Mouse (Mus musculus): ENCODE data around the gene Slc19a3. TPM values are rescaled to one million over a fixed set of nuclear protein-coding genes. Genes with fewer than 3 reads are reported as not detected.

Slc19a3 gene
- total and polyA plus RNA-seq, 2 experiments, result 0.11 TPM; not detected in 1

- WGBS, result 68% methylated on average over 6 of the region's 6 CpGs
- TF ChIP-seq CTCF (IDR thresholded peaks at IDR 0.05; ENCODE audit: low read depth, low read length) (no peak), POLR2A (IDR thresholded peaks at IDR 0.05; ENCODE audit: extremely low read depth, insufficient read depth, low read length) (no peak)
- Histone ChIP-seq H3K79me2 (ENCODE audit: control insufficient read depth, insufficient read depth, low read length) (no peaks in the 10 kb centered on the region), H3K27me3 (ENCODE audit: control insufficient read depth, insufficient read depth, low read length) (no peaks in the 10 kb centered on the region), H3K4me3 (ENCODE audit: insufficient read depth, low read depth, low read length) (no peak overlapping the region), H3K36me3 (ENCODE audit: control insufficient read depth, insufficient read depth, low read length) (no peaks in the 10 kb centered on the region), H3K27ac (replicated peaks; ENCODE audit: insufficient read depth, low read depth, low read length) (no peak overlapping the region), H3K9ac (ENCODE audit: low read depth, low read length) (no peak overlapping the region), H3K4me1 (ENCODE audit: control insufficient read depth, insufficient read depth, low read length) (no peaks in the 10 kb centered on the region)
- DNase-seq (ENCODE audit: extremely low read depth, low read depth, low spot score), result peak; percentile 26
These were observed 5.7 kb downstream of the Slc19a3 start for GRCm38 (mm10) chr1:83032508-83032907.

DNA sequence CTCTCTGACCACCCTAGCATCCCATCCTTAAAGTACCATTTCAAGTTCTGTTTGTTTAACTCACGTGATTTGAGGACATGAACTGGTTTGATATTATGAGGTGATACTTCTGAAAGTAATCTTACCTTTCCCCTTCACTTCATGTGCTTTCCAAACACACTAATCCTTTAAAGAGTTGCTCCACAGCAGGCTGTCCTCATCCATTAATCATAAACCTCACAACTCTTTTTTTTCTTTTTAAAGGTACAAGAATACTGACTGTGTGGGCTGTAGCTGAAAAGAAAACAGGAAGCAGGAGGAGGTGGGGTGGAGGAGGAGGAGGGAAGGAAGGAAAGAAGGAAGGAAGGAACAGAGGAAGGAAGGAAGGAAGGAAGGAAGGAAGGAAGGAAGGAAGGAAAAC, 6.3 kb downstream of the Slc19a3 start:
- DNase-seq (ENCODE audit: extremely low read depth, low read depth, low spot score), result no peak
- TF ChIP-seq POLR2A (IDR thresholded peaks at IDR 0.05; ENCODE audit: extremely low read depth, insufficient read depth, low read length), result no peak
- TF ChIP-seq CTCF (IDR thresholded peaks at IDR 0.05; ENCODE audit: low read depth, low read length), result no peak
- no peak overlapping the region for H3K27ac ChIP-seq (replicated peaks; ENCODE audit: insufficient read depth, low read depth, low read length)
- 34% methylated on average over 1 of the region's 1 CpGs for WGBS
- H3K4me3 ChIP-seq (ENCODE audit: insufficient read depth, low read depth, low read length), result no peak overlapping the region
- no peaks in the 10 kb centered on the region for H3K36me3 ChIP-seq (ENCODE audit: control insufficient read depth, insufficient read depth, low read length)
- H3K27me3 ChIP-seq (ENCODE audit: control insufficient read depth, insufficient read depth, low read length), result no peaks in the 10 kb centered on the region
- H3K9ac ChIP-seq (ENCODE audit: low read depth, low read length), result no peak overlapping the region
- H3K4me1 ChIP-seq (ENCODE audit: control insufficient read depth, insufficient read depth, low read length), result no peaks in the 10 kb centered on the region
- no peaks in the 10 kb centered on the region for H3K79me2 ChIP-seq (ENCODE audit: control insufficient read depth, insufficient read depth, low read length)

- TF ChIP-seq CTCF (IDR thresholded peaks at IDR 0.05; ENCODE audit: low read depth, low read length) (no peak), POLR2A (IDR thresholded peaks at IDR 0.05; ENCODE audit: extremely low read depth, insufficient read depth, low read length) (no peak)
- Histone ChIP-seq H3K27ac (replicated peaks; ENCODE audit: insufficient read depth, low read depth, low read length) (no peak overlapping the region), H3K9ac (ENCODE audit: low read depth, low read length) (no peak overlapping the region), H3K4me3 (ENCODE audit: insufficient read depth, low read depth, low read length) (no peak overlapping the region), H3K79me2 (ENCODE audit: control insufficient read depth, insufficient read depth, low read length) (no peaks in the 10 kb centered on the region), H3K27me3 (ENCODE audit: control insufficient read depth, insufficient read depth, low read length) (no peaks in the 10 kb centered on the region), H3K36me3 (ENCODE audit: control insufficient read depth, insufficient read depth, low read length) (no peaks in the 10 kb centered on the region), H3K4me1 (ENCODE audit: control insufficient read depth, insufficient read depth, low read length) (no peaks in the 10 kb centered on the region; the same call in 1 of the 2 replicates)
- DNase-seq (ENCODE audit: extremely low read depth, low read depth, low spot score), result peak; percentile 58
- 44% methylated on average over 1 of the region's 1 CpGs for WGBS
These were observed 21.7 kb downstream of the Slc19a3 start for GRCm38 (mm10) chr1:83016556-83016955.

DNA sequence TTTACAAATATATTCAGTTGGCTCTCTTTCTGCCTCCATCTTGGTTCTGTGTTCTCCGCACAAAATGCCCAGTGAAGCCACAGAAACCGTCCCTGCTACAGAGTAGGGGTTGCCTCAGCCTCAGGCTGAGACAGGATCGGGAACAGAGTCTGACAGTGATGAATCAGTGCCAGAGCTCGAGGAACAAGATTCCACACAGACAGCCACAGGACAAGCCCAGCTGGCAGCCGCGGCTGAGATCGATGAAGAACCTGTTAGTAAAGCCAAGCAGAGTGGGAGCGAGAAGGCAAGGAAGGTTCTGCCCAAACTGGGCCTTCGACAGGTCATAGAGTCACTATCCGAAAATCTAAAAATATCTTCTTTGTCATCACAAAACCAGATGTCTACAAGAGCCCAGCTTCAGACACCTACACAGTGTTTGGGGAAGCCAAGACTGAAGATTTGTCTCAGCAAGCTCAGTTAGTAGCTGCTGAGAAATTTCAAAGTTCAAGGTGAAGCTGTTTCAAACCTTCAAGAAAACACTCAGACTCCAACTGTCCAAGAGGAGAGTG, 22.8 kb downstream of the Slc19a3 start:
- 78% methylated on average over 10 of the region's 10 CpGs for WGBS
- no peak overlapping the region for H3K27ac ChIP-seq (replicated peaks; ENCODE audit: insufficient read depth, low read depth, low read length)

DNA sequence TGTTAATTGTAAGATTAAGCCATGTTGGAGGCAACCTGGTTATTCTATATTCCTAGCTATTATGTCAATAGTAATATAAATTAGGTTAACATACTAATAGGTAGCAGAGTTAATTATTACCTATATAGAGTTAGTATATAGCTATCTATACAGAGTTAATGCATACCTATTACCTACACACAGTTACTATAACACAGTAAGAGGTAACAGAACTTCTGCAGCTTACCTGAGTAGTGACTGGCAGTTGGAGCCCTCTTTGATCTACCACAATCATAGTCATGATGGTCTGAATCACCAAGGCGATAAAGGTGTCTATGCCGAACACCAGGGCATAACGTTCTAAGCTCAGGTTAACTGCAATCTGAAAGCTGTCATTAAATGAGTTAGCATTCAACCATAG, 23.8 kb downstream of the Slc19a3 start:
- 89% methylated on average over 3 of the region's 3 CpGs for WGBS
- H3K79me2 ChIP-seq (ENCODE audit: control insufficient read depth, insufficient read depth, low read length), result no peaks in the 10 kb centered on the region
- H3K36me3 ChIP-seq (ENCODE audit: control insufficient read depth, insufficient read depth, low read length), result no peaks in the 10 kb centered on the region
- no peaks in the 10 kb centered on the region for H3K27me3 ChIP-seq (ENCODE audit: control insufficient read depth, insufficient read depth, low read length)
- no peak overlapping the region for H3K27ac ChIP-seq (replicated peaks; ENCODE audit: insufficient read depth, low read depth, low read length)
- H3K9ac ChIP-seq (ENCODE audit: low read depth, low read length), result no peak overlapping the region
- no peak overlapping the region for H3K4me3 ChIP-seq (ENCODE audit: insufficient read depth, low read depth, low read length)
- H3K4me1 ChIP-seq (ENCODE audit: control insufficient read depth, insufficient read depth, low read length), result no peaks in the 10 kb centered on the region; the same call in 1 of the 2 replicates
- no peak for DNase-seq (ENCODE audit: extremely low read depth, low read depth, low spot score)
- TF ChIP-seq POLR2A (IDR thresholded peaks at IDR 0.05; ENCODE audit: extremely low read depth, insufficient read depth, low read length), result no peak

More for the DNA sequence above, 22.8 kb downstream of the Slc19a3 start:
- H3K27me3 ChIP-seq (ENCODE audit: control insufficient read depth, insufficient read depth, low read length), result no peaks in the 10 kb centered on the region
- no peaks in the 10 kb centered on the region; the same call in 1 of the 2 replicates for H3K4me1 ChIP-seq (ENCODE audit: control insufficient read depth, insufficient read depth, low read length)
- DNase-seq (ENCODE audit: extremely low read depth, low read depth, low spot score), result peak; percentile 53
- H3K36me3 ChIP-seq (ENCODE audit: control insufficient read depth, insufficient read depth, low read length), result no peaks in the 10 kb centered on the region
- TF ChIP-seq CTCF (IDR thresholded peaks at IDR 0.05; ENCODE audit: low read depth, low read length) (no peak), POLR2A (IDR thresholded peaks at IDR 0.05; ENCODE audit: extremely low read depth, insufficient read depth, low read length) (no peak)
- H3K79me2 ChIP-seq (ENCODE audit: control insufficient read depth, insufficient read depth, low read length), result no peaks in the 10 kb centered on the region
- H3K9ac ChIP-seq (ENCODE audit: low read depth, low read length), result no peak overlapping the region
- no peak overlapping the region for H3K4me3 ChIP-seq (ENCODE audit: insufficient read depth, low read depth, low read length)

DNA sequence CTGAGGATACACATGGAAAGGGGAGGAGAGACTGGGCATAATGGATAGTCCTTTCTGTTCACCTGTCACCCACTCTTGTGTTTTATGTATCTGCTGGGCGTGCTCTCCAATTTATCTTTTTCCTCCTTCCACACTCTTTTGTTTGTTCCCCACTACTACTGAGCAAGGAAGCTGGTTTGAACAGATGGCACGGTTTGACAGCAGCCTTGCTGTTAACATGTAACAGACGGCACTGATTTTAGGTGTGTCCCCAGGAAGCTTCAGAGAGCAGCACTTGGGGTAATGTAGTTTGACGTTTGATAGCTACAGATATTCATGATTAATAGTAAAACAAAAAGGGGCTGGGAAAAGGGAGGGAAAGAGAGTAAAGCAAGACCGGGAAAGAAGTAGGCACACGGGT, 30.8 kb downstream of the Slc19a3 start:
- no peak overlapping the region for H3K4me3 ChIP-seq (ENCODE audit: insufficient read depth, low read depth, low read length)
- 79% methylated on average over 6 of the region's 6 CpGs for WGBS
- DNase-seq (ENCODE audit: extremely low read depth, low read depth, low spot score), result no peak
- H3K4me1 ChIP-seq (ENCODE audit: control insufficient read depth, insufficient read depth, low read length), result no peaks in the 10 kb centered on the region
- no peaks in the 10 kb centered on the region for H3K27me3 ChIP-seq (ENCODE audit: control insufficient read depth, insufficient read depth, low read length)
- H3K79me2 ChIP-seq (ENCODE audit: control insufficient read depth, insufficient read depth, low read length), result no peaks in the 10 kb centered on the region
- H3K36me3 ChIP-seq (ENCODE audit: control insufficient read depth, insufficient read depth, low read length), result no peaks in the 10 kb centered on the region
- no peak for TF ChIP-seq CTCF (IDR thresholded peaks at IDR 0.05; ENCODE audit: low read depth, low read length)
- H3K27ac ChIP-seq (replicated peaks; ENCODE audit: insufficient read depth, low read depth, low read length), result no peak overlapping the region
- no peak overlapping the region for H3K9ac ChIP-seq (ENCODE audit: low read depth, low read length)
